Mouse (Mus musculus) heart, postnatal 0 days (tissue): ENCODE results near the gene Tuba1a.

Experiments used
- CTCF ChIP-seq: IDR thresholded peaks from 2 replicates; pipeline ENCODE4 v1.5.1; 2016; ENCODE audit warnings: antibody characterized with exemption, control low read depth, low read depth
- EP300 ChIP-seq: IDR thresholded peaks from 2 replicates; pipeline ENCODE4 v1.6.1; 2016; ENCODE audit warnings: antibody characterized with exemption, low read depth

- TF ChIP-seq CTCF = no peak
- no peak for TF ChIP-seq EP300
Observed at GRCm38 (mm10) chr15:98901530-98901929, 52.0 kb downstream of the Tuba1a start.
